Mouse (Mus musculus) cortical plate, adult 2 months (tissue): Measurements from ENCODE around the gene Eif4g1.

Source experiments
- CTCF ChIP-seq: fragments of 200-500 bp; IDR thresholded peaks from 2 replicates; pipeline ENCODE4 v1.5.1; 2011; ENCODE audit warnings: mild to moderate bottlenecking, control low read depth, low read length; ENCODE audit not compliant: insufficient read depth; ENCODE audit errors: extremely low read depth
- POLR2A ChIP-seq: fragments of 200-500 bp; IDR thresholded peaks from 2 replicates; pipeline ENCODE4 v1.6.1; 2011; ENCODE audit warnings: mild to moderate bottlenecking, low read length, control low read depth; ENCODE audit not compliant: insufficient read depth; ENCODE audit errors: extremely low read depth

- TF ChIP-seq CTCF (no peak), POLR2A (peak; percentile 92)
Observed at GRCm38 (mm10) chr16:20651076-20651946, 16.8 kb upstream of the Eif4g1 start, which contains the start of gene Psmd2.
